Mouse (Mus musculus) gastrocnemius, postnatal 14 days (tissue): Measurements from ENCODE around the gene Shf. TPM values are rescaled to one million over a fixed set of nuclear protein-coding genes. Genes with fewer than 3 reads are reported as not detected.

ENCODE experiments used
- DNase-seq: peaks from one replicate; pipeline ENCODE4 v3.0.0; 2021; ENCODE audit warnings: mixed read lengths
- intact Hi-C: fragments of 180-260 bp; cut with DNase I; formaldehyde crosslinking; loops from one replicate; pipeline ENCODE4 v1.15.1; 2025; ENCODE audit warnings: low total_unique reads
- total RNA-seq, 2 experiments: library from RNA; stranded (reverse); gene quantifications; 2 replicates each; pipeline ENCODE4 v1.2.3; 2021

Shf gene
- total RNA-seq, 2 experiments from 2014 or later = 5.1 to 6.0 TPM

DNA sequence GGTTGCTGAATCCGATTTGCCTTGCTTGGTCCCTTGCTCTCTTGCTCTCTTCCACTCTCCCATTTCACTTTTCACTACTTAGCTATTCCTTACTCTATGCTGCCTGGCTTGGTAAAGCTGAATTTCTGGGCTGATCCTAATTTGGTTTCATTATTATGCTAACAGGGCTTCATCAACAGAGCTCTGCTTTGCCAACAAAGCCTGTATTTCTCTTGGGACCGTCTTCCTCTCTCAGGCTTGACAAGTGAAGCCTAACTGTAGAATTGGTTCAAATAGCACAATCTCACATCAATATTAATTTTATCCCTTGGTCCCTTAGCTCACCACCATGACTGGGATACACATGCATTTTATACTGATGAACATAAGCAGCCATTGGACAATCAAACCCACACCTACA is 57.4 kb downstream of the Shf start:
- intact Hi-C loops = no loop called here
- no peak for DNase-seq

DNA sequence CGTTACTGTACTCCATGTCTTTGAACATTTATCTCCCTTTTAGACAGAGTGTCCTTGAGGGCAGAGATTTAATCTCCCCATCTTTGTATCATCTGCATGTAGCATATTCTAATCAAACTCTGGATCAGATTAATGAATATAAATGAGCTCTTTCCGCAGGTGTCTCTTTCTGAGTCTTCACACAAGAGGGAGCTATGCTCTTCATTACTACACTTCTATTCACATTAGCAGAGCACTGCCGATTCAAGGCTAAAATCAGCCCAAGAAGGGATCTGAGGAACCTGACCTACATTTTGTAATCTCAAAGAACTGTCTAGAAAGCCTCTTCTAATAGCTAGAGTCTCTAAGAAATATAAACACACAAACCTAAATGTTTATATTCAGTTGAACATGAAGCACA is 59.3 kb downstream of the Shf start:
- no peak for DNase-seq
- intact Hi-C loops = no loop called here

DNA sequence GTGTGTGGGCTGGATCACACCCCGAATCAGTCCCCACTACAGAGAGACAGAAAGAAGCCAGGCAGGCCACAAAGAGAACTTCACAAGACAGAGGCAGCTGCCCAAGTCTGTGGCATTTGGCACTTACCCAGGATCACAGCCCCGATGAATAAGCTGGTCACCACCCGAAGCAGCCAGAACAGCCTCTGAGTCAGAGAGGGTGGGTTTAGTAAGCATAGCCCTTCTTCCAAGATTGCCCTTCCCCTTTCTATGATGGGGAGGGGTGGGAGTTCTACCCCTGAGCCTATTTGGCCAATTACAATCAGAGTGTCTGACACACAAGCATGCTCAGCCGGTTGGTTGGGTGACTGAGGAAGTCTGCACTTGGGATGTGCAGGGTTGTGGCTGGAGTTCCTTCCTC is 62.8 kb downstream of the Shf start:
- intact Hi-C loops = no loop called here
- DNase-seq = no peak

DNA sequence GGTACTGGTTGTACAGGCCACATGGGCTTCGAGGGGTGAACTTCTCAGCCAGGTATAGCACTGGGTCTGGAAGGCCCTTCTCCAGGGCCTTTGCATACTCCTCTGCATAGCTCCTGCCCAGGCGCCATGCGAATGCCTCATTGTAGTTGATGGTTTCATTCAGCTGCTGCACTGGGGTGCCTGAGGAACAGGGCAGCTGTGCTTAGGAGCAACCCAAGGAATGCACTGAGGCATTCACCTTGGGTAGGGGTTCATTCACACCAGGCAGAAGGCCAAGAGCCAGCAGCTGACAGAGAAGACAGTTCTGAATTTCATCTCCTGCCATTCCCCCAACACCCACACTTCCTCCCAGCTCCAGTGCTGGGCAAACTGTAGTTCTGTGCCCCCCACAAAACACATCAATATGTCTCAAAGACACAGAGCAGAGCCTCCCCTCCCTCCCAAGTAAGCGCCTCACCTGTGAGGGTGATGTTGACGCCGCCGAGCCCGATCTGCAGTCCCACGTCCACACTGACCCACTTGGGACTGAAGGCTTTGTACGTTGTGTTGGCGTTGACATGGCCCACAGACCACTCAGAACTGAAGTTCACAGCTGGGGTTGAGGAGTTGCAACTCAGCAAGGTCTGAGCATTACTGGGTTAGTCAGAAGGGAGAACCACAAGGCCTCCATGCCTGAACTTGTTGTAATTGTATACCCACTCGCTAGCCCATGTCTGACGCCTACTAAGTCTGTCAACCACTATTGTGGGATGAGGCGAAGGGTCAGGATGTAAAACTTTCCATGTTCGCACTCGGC is 63.7 kb downstream of the Shf start:
- no peak for DNase-seq
- intact Hi-C loops = no loop called here

DNA sequence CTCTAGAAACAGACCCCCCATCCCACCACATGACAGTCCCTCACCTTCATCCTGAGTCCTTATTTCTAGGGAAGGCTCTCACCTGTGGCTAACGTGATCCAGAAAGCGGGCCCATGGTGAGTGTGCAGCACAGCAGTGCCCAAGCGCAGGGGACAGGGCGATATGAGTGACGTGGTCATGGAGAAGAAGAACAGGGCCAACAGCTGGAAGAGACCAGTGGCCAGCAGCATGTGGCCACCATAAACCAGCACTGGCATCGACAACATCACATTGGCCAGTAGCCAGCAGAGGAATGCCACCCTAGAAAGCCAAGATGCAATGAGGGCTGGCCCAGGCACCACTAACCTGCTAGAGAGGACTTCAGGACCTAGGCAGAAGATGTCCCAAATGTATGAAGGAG is 64.4 kb downstream of the Shf start:
- intact Hi-C loops = loop anchor here (5.0 kb wide), 1 partner anchor 112 kb away; no protein-coding TSS in a partner anchor
- DNase-seq = no peak

DNA sequence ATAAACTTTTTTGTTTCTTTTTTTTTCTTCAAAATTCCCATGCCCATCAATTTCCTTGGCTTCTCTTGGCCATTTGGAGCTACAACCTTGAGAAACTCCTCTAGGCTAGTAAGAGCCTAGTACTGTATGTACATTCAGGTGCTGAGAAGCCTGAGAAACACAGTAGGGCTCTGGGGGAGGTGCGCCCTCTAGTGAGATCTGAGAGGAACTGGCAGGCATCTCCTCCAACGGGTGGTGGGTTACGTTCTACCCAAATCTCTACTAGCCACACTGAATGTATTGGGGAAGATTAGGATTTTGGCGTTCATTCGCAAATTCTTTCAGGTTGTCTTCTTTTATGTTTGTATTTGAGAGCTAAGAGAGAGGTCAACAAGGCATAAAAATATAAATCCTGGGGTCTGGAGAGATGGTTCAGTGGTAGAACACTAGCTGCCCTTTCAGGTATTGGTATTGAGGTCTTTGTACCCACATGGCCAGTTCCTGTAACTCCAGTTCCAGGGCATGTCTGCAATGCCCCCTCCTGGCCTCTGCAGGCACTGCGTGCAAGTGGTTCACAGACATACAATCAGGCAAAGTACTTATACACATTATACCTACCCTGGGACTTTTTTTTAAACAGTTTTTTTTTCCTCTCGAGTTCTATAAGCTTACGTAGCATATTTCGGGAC is 66.3 kb downstream of the Shf start:
- DNase-seq = peak; percentile 43
- intact Hi-C loops = loop anchor here (5.0 kb wide), 1 partner anchor 110 kb away; no protein-coding TSS in a partner anchor

DNA sequence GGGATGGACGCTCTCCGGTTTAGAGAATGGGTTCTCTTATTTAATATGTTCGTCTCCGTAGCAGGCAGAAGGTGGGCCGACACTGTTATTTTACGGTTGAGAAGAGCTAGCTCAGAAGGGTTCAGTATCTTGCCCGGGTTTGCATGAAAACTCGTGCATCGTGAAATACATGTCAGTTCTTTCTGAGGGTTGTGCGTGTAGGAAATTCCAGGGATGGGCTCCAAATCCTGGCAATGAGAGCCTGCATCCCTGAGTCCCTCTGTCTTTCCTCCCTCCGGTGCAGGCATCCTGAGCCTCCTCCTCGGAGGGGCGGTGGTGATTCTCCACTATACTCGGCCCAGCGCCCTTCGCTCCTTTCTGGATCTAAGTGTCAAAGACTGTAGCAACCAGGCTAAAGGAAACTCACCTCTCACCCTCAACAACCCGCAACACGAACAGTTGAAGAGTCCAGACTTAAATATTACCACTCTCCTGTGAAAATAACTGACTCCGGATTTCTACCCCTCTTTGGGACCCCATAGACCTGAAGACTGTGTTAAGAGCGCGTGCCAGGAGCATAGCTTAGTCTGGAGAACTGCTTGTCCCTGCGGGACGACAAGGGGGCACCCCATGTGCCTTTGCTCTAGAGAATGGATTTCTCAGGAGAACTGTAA is 66.9 kb downstream of the Shf start:
- intact Hi-C loops = loop anchor here (5.0 kb wide), 1 partner anchor 110 kb away; no protein-coding TSS in a partner anchor

DNA sequence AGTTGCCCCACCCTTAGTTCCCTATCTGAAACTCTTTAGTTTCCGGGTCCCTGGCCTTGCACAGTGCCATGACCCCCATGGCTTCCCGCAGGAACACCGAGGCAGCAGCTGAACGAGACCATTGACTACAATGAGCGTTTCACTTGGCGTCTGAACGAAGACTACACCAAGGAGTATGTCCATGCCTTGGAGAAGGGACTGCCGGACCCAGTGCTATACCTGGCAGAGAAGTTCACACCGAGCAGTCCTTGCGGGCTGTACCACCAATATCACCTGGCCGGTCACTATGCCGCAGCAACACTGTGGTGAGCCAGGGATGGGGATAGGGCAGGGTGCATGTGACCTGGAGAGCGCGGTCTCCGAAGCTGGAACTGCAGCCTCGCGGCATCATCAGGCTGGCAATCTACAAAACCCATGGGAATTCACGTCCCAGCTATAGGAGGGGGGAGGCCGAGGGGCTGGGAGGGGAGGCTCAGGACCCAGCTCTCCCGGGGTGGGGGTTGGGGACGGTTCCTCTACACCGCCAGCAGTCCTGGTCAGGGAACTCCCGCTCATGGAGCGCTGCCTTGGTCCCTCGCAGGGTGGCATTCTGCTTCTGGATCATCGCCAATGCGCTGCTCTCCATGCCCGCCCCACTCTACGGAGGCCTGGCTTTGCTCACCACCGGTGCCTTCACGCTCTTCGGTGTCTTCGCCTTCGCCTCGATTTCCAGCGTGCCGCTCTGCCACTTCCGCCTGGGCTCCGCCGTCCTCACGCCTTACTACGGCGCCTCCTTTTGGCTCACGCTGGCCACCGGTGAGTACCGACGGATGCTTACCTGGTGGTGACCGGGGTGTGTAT is 67.7 kb downstream of the Shf start:
- DNase-seq = no peak
- intact Hi-C loops = loop anchor here (5.0 kb wide), 1 partner anchor 109 kb away; no protein-coding TSS in a partner anchor

More for the DNA sequence above, 66.9 kb downstream of the Shf start:
- DNase-seq = no peak

DNA sequence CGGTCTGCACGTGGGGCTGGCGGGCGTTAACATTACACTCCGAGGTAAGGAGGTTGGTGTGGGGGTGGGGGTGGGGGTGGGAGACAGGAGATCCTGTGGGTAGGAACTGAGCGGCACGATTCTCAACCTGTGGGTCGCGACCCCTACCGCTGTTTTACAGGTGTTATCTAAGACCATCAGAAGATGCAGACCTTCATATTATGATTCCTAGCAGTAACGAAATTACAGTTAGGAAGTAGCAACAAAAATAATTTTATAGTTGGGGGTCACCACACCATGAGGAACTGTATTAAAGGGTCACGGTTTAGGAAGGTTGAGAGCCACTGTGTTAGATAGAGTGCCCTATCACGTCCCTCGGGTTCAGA is 68.3 kb downstream of the Shf start:
- intact Hi-C loops = loop anchor here (5.0 kb wide), 1 partner anchor 108 kb away; no protein-coding TSS in a partner anchor
- no peak for DNase-seq

DNA sequence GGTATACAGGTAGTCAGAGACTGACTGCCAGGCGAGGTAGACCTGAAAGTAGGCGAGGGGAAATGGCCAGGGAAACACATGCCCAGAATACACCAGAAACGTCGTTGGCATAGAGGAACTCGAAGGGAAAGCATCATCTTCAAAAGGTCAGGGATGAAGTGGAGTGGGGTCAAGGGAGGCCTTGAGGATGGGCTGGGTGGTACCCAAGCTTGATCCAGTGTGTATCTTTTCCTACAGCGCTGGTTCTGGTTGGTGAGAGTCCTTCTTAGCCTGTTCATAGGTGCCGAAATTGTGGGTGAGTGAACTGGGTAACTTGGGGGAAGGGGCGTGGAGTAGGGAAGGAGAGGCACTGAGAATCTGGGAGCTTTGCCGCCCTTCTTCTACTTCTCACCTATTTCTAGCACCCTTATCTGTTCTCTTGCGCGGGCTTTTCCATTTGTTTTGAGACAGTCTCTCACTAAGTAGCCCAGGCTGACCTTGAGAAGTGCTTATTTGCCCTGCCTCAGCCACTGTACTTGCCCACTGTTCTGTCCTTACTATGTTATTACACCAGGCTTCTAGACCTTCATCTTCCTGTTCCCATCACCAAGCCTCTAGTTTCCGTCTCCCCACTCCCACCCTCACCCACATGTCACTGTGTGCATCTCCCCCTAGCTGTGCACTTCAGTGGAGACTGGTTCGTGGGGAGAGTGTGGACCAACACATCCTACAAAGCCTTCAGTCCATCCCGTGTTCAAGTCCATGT is 68.9 kb downstream of the Shf start:
- intact Hi-C loops = loop anchor here (5.0 kb wide), 1 partner anchor 108 kb away; no protein-coding TSS in a partner anchor
- no peak for DNase-seq

Other genes starting within 250 kb of the Shf start
- gene B2m, start 221.5 kb downstream of the Shf start, total RNA-seq = 10 to 100 TPM; 80.2 to 95.9 TPM
- gene Trim69, start 208.5 kb downstream of the Shf start, total RNA-seq = not detected
- gene Patl2, start 183.0 kb downstream of the Shf start, total RNA-seq = not detected
- gene Terb2, start 182.9 kb downstream of the Shf start, total RNA-seq = not detected
- 10 to 100 TPM; 16.9 TPM for gene Sord, start 134.4 kb downstream of the Shf start, total RNA-seq
- gene Duox2, start 70.7 kb downstream of the Shf start, total RNA-seq = under 1 TPM; 0.13 to 0.18 TPM
- gene Duoxa2, start 70.3 kb downstream of the Shf start, total RNA-seq = not detected
- gene Duoxa1, start 55.4 kb downstream of the Shf start, total RNA-seq = under 1 TPM; 0.42 to 0.53 TPM
- gene Duox1, start 53.5 kb downstream of the Shf start, total RNA-seq = under 1 TPM; 0.27 to 0.45 TPM
- gene Slc28a2, start 57.3 kb upstream of the Shf start, total RNA-seq = 1 to 10 TPM; 6.0 to 6.5 TPM
- under 1 TPM; 0.10 to 0.20 TPM for gene Gm14085, start 115.8 kb upstream of the Shf start, total RNA-seq
- 10 to 100 TPM; 35.3 to 72.2 TPM for gene Gatm, start 242.1 kb upstream of the Shf start, total RNA-seq